Mouse (Mus musculus): Measurements from ENCODE around the gene Crhbp. TPM values are rescaled to one million over a fixed set of nuclear protein-coding genes. Genes with fewer than 3 reads are reported as not detected.

Crhbp gene
- polyA plus RNA-seq, 1 experiment, result 5.3 TPM

- 85% methylated on average over 3 of the region's 3 CpGs for WGBS
- Histone ChIP-seq H3K27ac (ENCODE audit: insufficient read depth, low read length) (no peak overlapping the region), H3K4me3 (replicated peaks; ENCODE audit: insufficient read depth, low read depth, low read length) (no peak overlapping the region), H3K4me1 (ENCODE audit: control insufficient read depth, insufficient read depth, low read length) (no peaks in the 10 kb centered on the region), H3K27me3 (ENCODE audit: control insufficient read depth, insufficient read depth, low read length) (no peaks in the 10 kb centered on the region)
- no peak for TF ChIP-seq POLR2A (IDR thresholded peaks at IDR 0.05; ENCODE audit: borderline replicate concordance, insufficient read depth, low read length)
- TF ChIP-seq CTCF (IDR thresholded peaks at IDR 0.05; ENCODE audit: borderline replicate concordance, insufficient read depth, low read depth, low read length), result no peak
- no peak for DNase-seq
These were observed 29.6 kb upstream of the Crhbp start for GRCm38 (mm10) chr13:95474294-95474693.

GRCm38 (mm10) chr13:95470970-95471369, 26.2 kb upstream of the Crhbp start:
- H3K27me3 ChIP-seq (ENCODE audit: control insufficient read depth, insufficient read depth, low read length), result no peaks in the 10 kb centered on the region
- TF ChIP-seq CTCF (IDR thresholded peaks at IDR 0.05; ENCODE audit: borderline replicate concordance, insufficient read depth, low read depth, low read length) (no peak), POLR2A (IDR thresholded peaks at IDR 0.05; ENCODE audit: borderline replicate concordance, insufficient read depth, low read length) (no peak)
- no peak overlapping the region for H3K4me3 ChIP-seq (replicated peaks; ENCODE audit: insufficient read depth, low read depth, low read length)
- DNase-seq, result no peak
- H3K27ac ChIP-seq (ENCODE audit: insufficient read depth, low read length), result no peak overlapping the region
- WGBS, result 33% methylated on average over 2 of the region's 2 CpGs
- H3K4me1 ChIP-seq (ENCODE audit: control insufficient read depth, insufficient read depth, low read length), result no peaks in the 10 kb centered on the region

GRCm38 (mm10) chr13:95451529-95451928, 6.8 kb upstream of the Crhbp start:
- no peak for DNase-seq
- Histone ChIP-seq H3K4me3 (replicated peaks; ENCODE audit: insufficient read depth, low read depth, low read length) (no peak overlapping the region), H3K27ac (ENCODE audit: insufficient read depth, low read length) (no peak overlapping the region), H3K27me3 (ENCODE audit: control insufficient read depth, insufficient read depth, low read length) (no peaks in the 10 kb centered on the region), H3K4me1 (ENCODE audit: control insufficient read depth, insufficient read depth, low read length) (no peaks in the 10 kb centered on the region)
- TF ChIP-seq POLR2A (IDR thresholded peaks at IDR 0.05; ENCODE audit: borderline replicate concordance, insufficient read depth, low read length), result no peak
- no peak for TF ChIP-seq CTCF (IDR thresholded peaks at IDR 0.05; ENCODE audit: borderline replicate concordance, insufficient read depth, low read depth, low read length)
- WGBS, result 78% methylated on average over 2 of the region's 2 CpGs

GRCm38 (mm10) chr13:95450636-95451210, 6.0 kb upstream of the Crhbp start:
- H3K4me3 ChIP-seq (replicated peaks; ENCODE audit: insufficient read depth, low read depth, low read length), result no peak overlapping the region
- 89% methylated on average over 9 of the region's 9 CpGs for WGBS
- DNase-seq, result no peak
- H3K4me1 ChIP-seq (ENCODE audit: control insufficient read depth, insufficient read depth, low read length), result no peaks in the 10 kb centered on the region
- no peak for TF ChIP-seq CTCF (IDR thresholded peaks at IDR 0.05; ENCODE audit: borderline replicate concordance, insufficient read depth, low read depth, low read length)
- TF ChIP-seq POLR2A (IDR thresholded peaks at IDR 0.05; ENCODE audit: borderline replicate concordance, insufficient read depth, low read length), result no peak
- no peaks in the 10 kb centered on the region for H3K27me3 ChIP-seq (ENCODE audit: control insufficient read depth, insufficient read depth, low read length)
- H3K27ac ChIP-seq (ENCODE audit: insufficient read depth, low read length), result no peak overlapping the region

GRCm38 (mm10) chr13:95449730-95450129, 5.0 kb upstream of the Crhbp start:
- Histone ChIP-seq H3K4me3 (replicated peaks; ENCODE audit: insufficient read depth, low read depth, low read length) (no peak overlapping the region), H3K27me3 (ENCODE audit: control insufficient read depth, insufficient read depth, low read length) (no peaks in the 10 kb centered on the region; the same call in 1 of the 2 replicates), H3K4me1 (ENCODE audit: control insufficient read depth, insufficient read depth, low read length) (no peaks in the 10 kb centered on the region), H3K27ac (ENCODE audit: insufficient read depth, low read length) (no peak overlapping the region)
- no peak for TF ChIP-seq POLR2A (IDR thresholded peaks at IDR 0.05; ENCODE audit: borderline replicate concordance, insufficient read depth, low read length)
- no peak for TF ChIP-seq CTCF (IDR thresholded peaks at IDR 0.05; ENCODE audit: borderline replicate concordance, insufficient read depth, low read depth, low read length)
- WGBS, result 83% methylated on average over 3 of the region's 3 CpGs
- no peak for DNase-seq

GRCm38 (mm10) chr13:95444291-95444690, 433 bp downstream of the Crhbp start:
- Histone ChIP-seq H3K27me3 (ENCODE audit: control insufficient read depth, insufficient read depth, low read length) (no peaks in the 10 kb centered on the region; the same call in 1 of the 2 replicates), H3K4me3 (replicated peaks; ENCODE audit: insufficient read depth, low read depth, low read length) (no peak overlapping the region), H3K27ac (ENCODE audit: insufficient read depth, low read length) (no peak overlapping the region), H3K4me1 (ENCODE audit: control insufficient read depth, insufficient read depth, low read length) (no peaks in the 10 kb centered on the region)
- 18% methylated on average over 7 of the region's 7 CpGs for WGBS
- TF ChIP-seq POLR2A (IDR thresholded peaks at IDR 0.05; ENCODE audit: borderline replicate concordance, insufficient read depth, low read length), result no peak
- no peak for TF ChIP-seq CTCF (IDR thresholded peaks at IDR 0.05; ENCODE audit: borderline replicate concordance, insufficient read depth, low read depth, low read length)
- DNase-seq, result no peak

GRCm38 (mm10) chr13:95443376-95444233, 1.1 kb downstream of the Crhbp start:
- Histone ChIP-seq H3K27ac (ENCODE audit: insufficient read depth, low read length) (no peak overlapping the region), H3K4me3 (replicated peaks; ENCODE audit: insufficient read depth, low read depth, low read length) (no peak overlapping the region), H3K4me1 (ENCODE audit: control insufficient read depth, insufficient read depth, low read length) (no peaks in the 10 kb centered on the region), H3K27me3 (ENCODE audit: control insufficient read depth, insufficient read depth, low read length) (no peaks in the 10 kb centered on the region; the same call in 1 of the 2 replicates)
- no peak for TF ChIP-seq CTCF (IDR thresholded peaks at IDR 0.05; ENCODE audit: borderline replicate concordance, insufficient read depth, low read depth, low read length)
- no peak for TF ChIP-seq POLR2A (IDR thresholded peaks at IDR 0.05; ENCODE audit: borderline replicate concordance, insufficient read depth, low read length)
- no peak for DNase-seq
- WGBS, result under 1% methylated on average over 46 of the region's 46 CpGs

GRCm38 (mm10) chr13:95442901-95443300, 1.8 kb downstream of the Crhbp start:
- DNase-seq, result no peak
- H3K27me3 ChIP-seq (ENCODE audit: control insufficient read depth, insufficient read depth, low read length), result no peaks in the 10 kb centered on the region; the same call in 1 of the 2 replicates
- no peak overlapping the region for H3K27ac ChIP-seq (ENCODE audit: insufficient read depth, low read length)
- H3K4me1 ChIP-seq (ENCODE audit: control insufficient read depth, insufficient read depth, low read length), result no peaks in the 10 kb centered on the region
- no peak overlapping the region for H3K4me3 ChIP-seq (replicated peaks; ENCODE audit: insufficient read depth, low read depth, low read length)
- WGBS, result 2% methylated on average over 4 of the region's 4 CpGs
- TF ChIP-seq CTCF (IDR thresholded peaks at IDR 0.05; ENCODE audit: borderline replicate concordance, insufficient read depth, low read depth, low read length) (no peak), POLR2A (IDR thresholded peaks at IDR 0.05; ENCODE audit: borderline replicate concordance, insufficient read depth, low read length) (no peak)

Data from cerebellum, adult 2 months (tissue).